Mouse (Mus musculus) cerebellum, postnatal 36 days (tissue): ENCODE data around the gene Vps18.

Source experiments
- DNase-seq, 2 experiments: peaks; one replicate each; pipeline ENCODE4 v3.0.0; 2021 to 2022; ENCODE audit warnings: mixed read lengths in 2 of 2

Vps18 gene

GRCm38 (mm10) chr2:119288270-119288882, at the start of gene Vps18:
Gene Vps18, plus strand, starts transcription at chr2:119288740.
- peak; percentile 99 for DNase-seq

DNA sequence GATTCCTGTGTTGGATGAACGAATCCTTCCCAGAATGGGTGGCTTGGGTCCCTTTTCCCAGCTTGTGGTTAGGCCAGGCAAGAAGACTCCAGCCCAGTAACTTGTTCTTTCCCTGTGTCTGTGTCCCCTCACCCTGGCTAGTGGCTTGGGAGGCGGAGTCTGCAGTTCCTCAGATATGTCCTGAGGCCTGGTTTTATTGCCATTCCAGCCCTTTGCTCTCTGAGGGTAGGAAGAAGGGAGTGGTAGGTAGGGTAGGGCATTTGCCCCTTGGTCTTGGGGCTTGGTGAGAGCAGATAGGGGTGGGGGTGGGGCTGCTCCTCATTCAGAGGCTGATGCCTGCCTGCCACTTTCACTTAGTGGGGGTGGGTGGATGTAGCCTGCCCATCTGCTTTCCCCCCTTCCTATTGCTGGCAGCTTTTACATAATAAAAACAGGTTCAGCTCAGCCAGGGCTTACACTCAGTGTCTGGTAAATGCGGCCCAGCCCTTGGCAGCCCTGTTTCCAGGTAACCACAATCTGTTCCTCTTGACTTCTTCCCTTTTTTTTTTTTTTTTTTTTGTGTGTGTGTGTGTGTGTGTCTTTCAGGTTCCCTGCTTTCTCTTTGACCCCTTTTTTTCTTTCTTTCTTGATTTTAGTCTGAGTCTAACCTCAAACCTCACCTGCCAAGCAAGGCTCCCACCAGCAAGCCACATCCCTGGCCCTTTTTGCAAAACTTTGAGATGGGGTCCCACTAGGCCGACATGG, 48.3 kb upstream of the Vps18 start:
- no peak for DNase-seq

DNA sequence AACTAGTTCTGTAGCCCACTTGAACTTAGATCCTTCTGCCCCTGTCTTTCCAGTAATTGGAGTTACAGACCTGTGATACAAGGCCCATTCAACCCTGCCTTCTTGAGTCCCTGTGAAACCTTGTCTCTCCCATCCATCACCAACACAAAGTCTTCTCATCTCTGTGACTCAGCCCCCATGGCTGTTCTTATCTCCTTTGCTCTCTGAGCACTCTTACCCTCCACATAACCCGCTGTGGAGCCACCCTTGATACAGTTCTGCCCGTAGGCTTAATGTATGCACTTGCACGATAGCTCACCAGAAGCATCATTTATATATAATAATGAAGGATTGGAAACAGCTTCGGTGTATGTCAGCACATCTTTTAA, 47.7 kb upstream of the Vps18 start:
- DNase-seq, result no peak

GRCm38 (mm10) chr2:119242548-119242947, 46.0 kb upstream of the Vps18 start:
- DNase-seq, result no peak

- DNase-seq, result no peak
Observed at GRCm38 (mm10) chr2:119245246-119245645, 43.3 kb upstream of the Vps18 start.

GRCm38 (mm10) chr2:119247904-119248303, 40.6 kb upstream of the Vps18 start:
- no peak for DNase-seq

- no peak for DNase-seq
Observed at GRCm38 (mm10) chr2:119249592-119250061, 38.9 kb upstream of the Vps18 start.

DNA sequence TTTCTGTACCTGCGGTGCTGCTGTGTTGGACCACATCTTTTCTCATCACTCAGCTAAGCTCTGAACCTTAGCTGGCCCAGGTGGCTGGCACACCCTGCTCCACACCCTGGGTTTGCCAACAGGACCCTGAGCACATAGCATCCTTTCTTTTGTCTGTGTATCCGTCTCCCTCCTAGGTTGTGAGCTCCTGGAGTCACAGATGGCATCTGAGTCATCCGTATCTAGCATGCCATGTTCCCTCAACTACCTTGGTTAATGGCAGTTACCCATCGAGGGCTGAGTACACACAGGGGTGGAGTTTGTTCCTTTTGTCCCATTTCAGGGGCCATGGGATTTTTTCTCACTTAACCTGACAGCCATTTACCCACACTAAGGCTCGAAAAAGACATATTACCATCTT, 38.2 kb upstream of the Vps18 start:
- DNase-seq, result no peak

GRCm38 (mm10) chr2:119250826-119251478, 37.6 kb upstream of the Vps18 start:
- DNase-seq, result peak; percentile 90 to 91

GRCm38 (mm10) chr2:119254976-119255375, 33.6 kb upstream of the Vps18 start:
- no peak for DNase-seq

GRCm38 (mm10) chr2:119260518-119260917, 28.0 kb upstream of the Vps18 start:
- DNase-seq, result no peak

- no peak for DNase-seq
Observed at GRCm38 (mm10) chr2:119261326-119261725, 27.2 kb upstream of the Vps18 start.

DNA sequence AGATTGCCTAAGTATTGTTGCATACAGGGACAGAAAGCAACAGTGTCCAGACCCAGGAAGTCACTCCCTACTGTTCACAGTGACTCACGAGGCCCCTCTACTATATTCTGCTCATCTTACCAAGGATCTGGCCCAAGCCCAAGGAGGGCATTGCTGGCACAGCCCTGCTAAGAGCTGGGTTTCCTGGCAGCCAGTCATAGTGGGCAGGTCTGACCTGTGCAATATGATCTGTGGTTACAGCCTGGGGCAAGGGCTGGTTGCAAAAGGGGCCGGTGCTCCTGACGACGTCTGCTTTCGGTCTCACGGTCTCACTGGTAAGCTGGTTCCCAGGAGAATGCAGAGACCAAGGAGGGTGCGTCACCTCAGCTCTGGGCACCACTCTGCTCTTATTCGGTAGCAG, 25.6 kb upstream of the Vps18 start:
- DNase-seq, result peak; percentile 21 to 25

GRCm38 (mm10) chr2:119263813-119264212, 24.7 kb upstream of the Vps18 start:
- DNase-seq, result no peak

DNA sequence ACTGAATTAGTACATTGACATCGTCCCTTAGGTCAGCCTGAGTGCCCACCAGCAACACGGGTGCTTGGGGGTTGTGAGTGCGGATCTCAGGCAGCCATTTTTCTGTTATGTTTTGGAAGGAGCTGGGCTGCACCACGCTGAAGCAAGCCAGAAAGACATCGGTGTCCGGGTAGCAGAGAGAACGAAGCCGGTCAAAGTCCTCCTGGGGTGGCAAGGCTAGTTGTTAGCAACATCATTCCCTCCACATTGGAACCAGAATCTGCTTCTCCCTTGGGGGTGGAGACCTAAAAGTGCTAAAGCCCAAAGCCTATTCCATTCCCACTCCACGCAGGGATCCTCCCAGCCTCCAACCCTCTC, 18.3 kb upstream of the Vps18 start:
- DNase-seq, result no peak

GRCm38 (mm10) chr2:119270643-119271331, 17.8 kb upstream of the Vps18 start, which contains the start of gene Rhov:
Gene Rhov, minus strand, starts transcription at chr2:119271272.
- peak; percentile 77 to 81 for DNase-seq

DNA sequence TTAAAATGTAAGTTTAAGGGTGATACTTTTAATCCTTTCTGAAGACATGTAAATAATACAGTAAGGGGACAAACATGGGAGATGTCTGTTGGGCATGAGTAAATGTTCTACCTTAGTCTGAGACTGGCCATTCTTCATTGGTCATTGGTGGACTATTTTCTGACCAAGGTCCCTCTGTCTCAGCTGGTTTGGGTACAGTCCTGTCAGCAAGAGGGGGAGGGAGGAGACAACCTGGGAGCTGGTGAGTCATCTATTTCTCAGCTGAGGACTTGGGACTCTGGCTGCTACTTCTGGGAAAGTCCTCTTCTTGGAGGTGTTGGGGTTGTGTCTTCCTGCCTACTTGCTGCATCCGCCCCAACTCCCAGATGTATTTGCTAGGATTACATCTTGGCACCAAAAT, 14.4 kb upstream of the Vps18 start:
- DNase-seq, result no peak

DNA sequence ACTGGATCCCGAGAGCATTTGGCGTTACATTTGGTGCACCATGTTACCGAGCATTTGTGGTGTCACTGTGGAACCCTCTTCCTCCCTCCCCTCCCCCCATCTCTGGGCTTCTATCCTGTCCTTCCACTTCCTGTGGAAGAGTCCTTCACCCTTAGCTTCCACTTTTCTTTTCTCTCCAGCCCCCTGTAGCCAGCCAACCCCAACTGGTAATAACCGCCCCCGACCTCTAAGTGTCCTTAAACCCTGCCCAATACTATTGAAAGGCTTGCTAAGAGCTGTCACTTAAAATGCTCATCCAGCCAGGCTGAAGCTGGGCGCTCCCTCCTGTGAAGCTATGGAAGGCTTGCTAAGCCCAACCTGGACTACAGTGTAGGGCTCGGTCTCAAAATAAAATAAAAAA, 11.6 kb upstream of the Vps18 start:
- DNase-seq, result no peak

- DNase-seq, result no peak
Observed at GRCm38 (mm10) chr2:119277810-119278209, 10.7 kb upstream of the Vps18 start.

- DNase-seq, result no peak
Observed at GRCm38 (mm10) chr2:119281899-119282565, 6.5 kb upstream of the Vps18 start.

DNA sequence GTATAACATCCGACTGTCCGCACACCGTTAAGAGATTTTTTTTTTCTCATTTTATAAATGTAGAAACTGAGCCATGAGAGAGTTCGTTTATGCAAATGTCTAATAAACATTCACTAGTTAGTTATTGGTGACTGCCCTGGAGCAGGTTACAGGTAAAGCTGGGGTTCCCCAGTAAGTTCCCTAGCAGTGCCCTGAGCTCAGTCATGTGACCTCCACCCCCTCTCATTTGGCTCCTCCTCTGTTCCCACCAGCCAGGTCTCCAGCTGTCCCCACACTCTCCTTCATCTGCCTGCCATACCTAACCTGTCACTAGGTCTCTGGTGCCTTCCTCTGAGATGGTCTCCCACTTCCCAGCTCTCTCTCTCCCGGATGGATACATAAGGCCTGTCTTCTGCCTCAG, 1.2 kb upstream of the Vps18 start:
- no peak for DNase-seq

GRCm38 (mm10) chr2:119289014-119289416, 475 bp downstream of the Vps18 start:
- no peak for DNase-seq

GRCm38 (mm10) chr2:119292281-119292680, 3.7 kb downstream of the Vps18 start:
- DNase-seq, result no peak
